Mouse (Mus musculus) kidney, adult 2 months (tissue): ENCODE data around the gene Fam83f.

Experiments used
- CTCF ChIP-seq: fragments of 200-500 bp; conservative IDR thresholded peaks from 2 replicates; pipeline ENCODE4 v1.5.1; 2011; ENCODE audit warnings: low read depth, mild to moderate bottlenecking, control low read depth, low read length, moderate library complexity, mixed read lengths; ENCODE audit not compliant: insufficient read depth, insufficient read length
- POLR2A ChIP-seq: fragments of 200-500 bp; IDR thresholded peaks from one replicate; pipeline ENCODE4 v1.6.1; 2011; ENCODE audit warnings: low read depth, low read length, control low read depth

DNA sequence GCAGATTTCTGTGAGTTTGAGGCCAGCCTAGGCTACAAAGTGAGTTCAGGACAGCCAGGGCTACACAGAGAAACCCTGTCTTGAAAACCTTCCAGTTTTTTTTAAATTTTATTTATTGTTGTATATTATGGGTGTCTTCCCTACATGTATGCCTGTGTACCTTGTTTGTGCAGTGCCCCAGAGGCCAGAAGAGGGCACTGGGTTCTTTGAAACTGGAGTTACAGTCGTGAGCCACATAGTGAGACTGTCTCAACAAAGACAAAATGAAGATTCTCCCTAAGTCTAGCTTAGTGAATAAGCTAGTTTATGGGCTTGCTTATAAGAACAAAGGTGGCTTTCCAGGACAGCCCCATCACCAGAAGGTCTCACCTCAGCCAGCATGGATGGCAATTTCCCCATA lies 64.9 kb downstream of the Fam83f start:
- TF ChIP-seq CTCF (peak; percentile 23; the same call in 1 of the 2 replicates), POLR2A (no peak)
